Mouse (Mus musculus) thymus, adult 2 months (tissue): ENCODE measurements around the gene Stkld1.

ENCODE experiments used
- CTCF ChIP-seq: fragments of 200-500 bp; IDR thresholded peaks from 2 replicates; pipeline ENCODE4 v1.5.1; 2012; ENCODE audit warnings: mild to moderate bottlenecking, control low read depth, low read length, moderate library complexity, borderline replicate concordance; ENCODE audit not compliant: control insufficient read depth, poor library complexity, insufficient read depth; ENCODE audit errors: extremely low read depth
- POLR2A ChIP-seq: fragments of 200-500 bp; IDR thresholded peaks from 2 replicates; pipeline ENCODE4 v1.6.1; 2012; ENCODE audit warnings: mild to moderate bottlenecking, low read length, control low read depth, moderate library complexity; ENCODE audit not compliant: control insufficient read depth, poor library complexity, insufficient read depth; ENCODE audit errors: extremely low read depth

DNA sequence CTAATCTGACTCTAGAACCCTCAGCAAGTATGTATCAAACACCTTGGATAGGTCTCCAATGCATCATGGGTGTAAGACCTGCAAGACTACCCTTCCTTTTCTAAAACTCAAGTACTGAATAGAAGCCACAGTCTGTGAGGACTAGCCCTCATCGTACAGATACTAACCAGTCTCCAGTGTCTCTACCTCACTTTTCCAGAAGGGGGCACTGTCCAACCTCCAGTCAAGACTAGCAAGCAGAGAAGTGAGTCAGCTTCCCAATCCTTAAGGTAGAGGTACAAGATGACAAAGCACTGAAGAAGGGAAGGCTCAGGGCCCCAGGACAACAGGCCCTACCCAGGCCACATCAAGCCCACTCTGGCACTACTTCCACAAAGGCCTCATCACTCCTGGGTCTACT is 3.5 kb upstream of the Stkld1 start:
- TF ChIP-seq CTCF (no peak), POLR2A (no peak)
